Mouse (Mus musculus): Measurements from ENCODE around the gene Gbf1. TPM values are rescaled to one million over a fixed set of nuclear protein-coding genes. Genes with fewer than 3 reads are reported as not detected.

Gene Gbf1
- total and polyA plus RNA-seq, 2 experiments from 2014 or later: 41.9 to 54.4 TPM

GRCm38 (mm10) chr19:46296938-46297337, 144.6 kb downstream of the Gbf1 start:
- Histone ChIP-seq H3K27me3 (ENCODE audit: insufficient read depth, low read length) (no peaks in the 10 kb centered on the region), H3K27ac (ENCODE audit: low read depth, low read length) (no peak overlapping the region), H3K4me2 (ENCODE audit: low read depth) (no peak overlapping the region), H3K9ac (no peak overlapping the region), H3K9me3 (ENCODE audit: low read length) (no peaks in the 10 kb centered on the region), H3K4me1 (ENCODE audit: insufficient read depth) (no peaks in the 10 kb centered on the region), H3K36me3 (ENCODE audit: insufficient read depth) (no peaks in the 10 kb centered on the region), H3K4me3 (ENCODE audit: low read depth, low read length) (no peak overlapping the region)
- DNase-seq: no peak
- TF ChIP-seq CTCF (IDR thresholded peaks at IDR 0.05; ENCODE audit: low read depth): no peak
- WGBS: 74% methylated on average over 4 of the region's 4 CpGs
- ATAC-seq: no peak

GRCm38 (mm10) chr19:46300294-46301045, 148.2 kb downstream of the Gbf1 start:
- Histone ChIP-seq H3K27ac (ENCODE audit: low read depth, low read length) (no peak overlapping the region), H3K4me3 (ENCODE audit: low read depth, low read length) (no peak overlapping the region), H3K36me3 (ENCODE audit: insufficient read depth) (no peaks in the 10 kb centered on the region), H3K4me1 (ENCODE audit: insufficient read depth) (peaks cover 6% of the 10 kb centered on the region; the same call in 1 of the 2 replicates), H3K4me2 (ENCODE audit: low read depth) (no peak overlapping the region), H3K9me3 (ENCODE audit: low read length) (no peaks in the 10 kb centered on the region), H3K27me3 (ENCODE audit: insufficient read depth, low read length) (peaks cover 10% of the 10 kb centered on the region; the same call in 1 of the 2 replicates), H3K9ac (no peak overlapping the region)
- 37% methylated on average over 8 of the region's 8 CpGs for WGBS
- DNase-seq (no peak), ATAC-seq (no peak)
- no peak for TF ChIP-seq CTCF (IDR thresholded peaks at IDR 0.05; ENCODE audit: low read depth)

GRCm38 (mm10) chr19:46302551-46302950, 150.2 kb downstream of the Gbf1 start:
- H3K9me3 ChIP-seq (ENCODE audit: low read length): no peaks in the 10 kb centered on the region
- H3K36me3 ChIP-seq (ENCODE audit: insufficient read depth): no peaks in the 10 kb centered on the region
- no peak overlapping the region for H3K4me3 ChIP-seq (ENCODE audit: low read depth, low read length)
- DNase-seq (no peak), ATAC-seq (no peak)
- H3K27ac ChIP-seq (ENCODE audit: low read depth, low read length): no peak overlapping the region
- no peak for TF ChIP-seq CTCF (IDR thresholded peaks at IDR 0.05; ENCODE audit: low read depth)
- 89% methylated on average over 4 of the region's 4 CpGs for WGBS
- peaks cover 13% of the 10 kb centered on the region for H3K27me3 ChIP-seq (ENCODE audit: insufficient read depth, low read length)
- no peak overlapping the region for H3K9ac ChIP-seq
- H3K4me2 ChIP-seq (ENCODE audit: low read depth): no peak overlapping the region
- H3K4me1 ChIP-seq (ENCODE audit: insufficient read depth): peaks cover 6% of the 10 kb centered on the region; the same call in 1 of the 2 replicates

GRCm38 (mm10) chr19:46303251-46304215, 151.2 kb downstream of the Gbf1 start:
- no peaks in the 10 kb centered on the region for H3K36me3 ChIP-seq (ENCODE audit: insufficient read depth)
- ATAC-seq: no peak
- TF ChIP-seq CTCF (IDR thresholded peaks at IDR 0.05; ENCODE audit: low read depth): no peak
- no peaks in the 10 kb centered on the region for H3K9me3 ChIP-seq (ENCODE audit: low read length)
- no peak overlapping the region for H3K9ac ChIP-seq
- H3K4me2 ChIP-seq (ENCODE audit: low read depth): peak overlapping the region; percentile 79
- peaks cover 6% of the 10 kb centered on the region; the same call in 1 of the 2 replicates for H3K4me1 ChIP-seq (ENCODE audit: insufficient read depth)
- WGBS: 58% methylated on average over 18 of the region's 18 CpGs
- peak overlapping the region; percentile 48; the same call in 1 of the 2 replicates for H3K4me3 ChIP-seq (ENCODE audit: low read depth, low read length)
- peaks cover 13% of the 10 kb centered on the region for H3K27me3 ChIP-seq (ENCODE audit: insufficient read depth, low read length)
- no peak overlapping the region for H3K27ac ChIP-seq (ENCODE audit: low read depth, low read length)
- no peak for DNase-seq

GRCm38 (mm10) chr19:46304216-46304841, 152.0 kb downstream of the Gbf1 start, which contains the start of gene Nfkb2:
Nfkb2 (plus strand) TSS chr19:46304320.
- Histone ChIP-seq H3K27ac (ENCODE audit: low read depth, low read length) (no peak within 1 kb of the TSS), H3K27me3 (ENCODE audit: insufficient read depth, low read length) (peaks cover 13% of the 10 kb centered on the region), H3K9ac (peak within 1 kb of the TSS; percentile 46), H3K4me1 (ENCODE audit: insufficient read depth) (peaks cover 6% of the 10 kb centered on the region; the same call in 1 of the 2 replicates), H3K4me3 (ENCODE audit: low read depth, low read length) (peak within 1 kb of the TSS; percentile 48), H3K4me2 (ENCODE audit: low read depth) (peak within 1 kb of the TSS; percentile 79), H3K9me3 (ENCODE audit: low read length) (no peaks in the 10 kb centered on the region), H3K36me3 (ENCODE audit: insufficient read depth) (no peaks in the 10 kb centered on the region)
- WGBS: 1% methylated on average over 39 of the region's 39 CpGs
- TF ChIP-seq CTCF (IDR thresholded peaks at IDR 0.05; ENCODE audit: low read depth): peak; percentile 86
- ATAC-seq (peak; percentile 84), DNase-seq (peak; percentile 81)

- Histone ChIP-seq H3K27ac (ENCODE audit: low read depth, low read length) (no peak overlapping the region), H3K4me1 (ENCODE audit: insufficient read depth) (peaks cover 6% of the 10 kb centered on the region; the same call in 1 of the 2 replicates), H3K9ac (peak overlapping the region; percentile 46), H3K9me3 (ENCODE audit: low read length) (no peaks in the 10 kb centered on the region), H3K4me2 (ENCODE audit: low read depth) (peak overlapping the region; percentile 79), H3K4me3 (ENCODE audit: low read depth, low read length) (peak overlapping the region; percentile 48), H3K36me3 (ENCODE audit: insufficient read depth) (no peaks in the 10 kb centered on the region), H3K27me3 (ENCODE audit: insufficient read depth, low read length) (peaks cover 13% of the 10 kb centered on the region)
- no peak for TF ChIP-seq CTCF (IDR thresholded peaks at IDR 0.05; ENCODE audit: low read depth)
- under 1% methylated on average over 34 of the region's 34 CpGs for WGBS
- DNase-seq (no peak), ATAC-seq (0 out of 2 replicates have a peak, but pooled peaks have one; percentile 8)
Observed at GRCm38 (mm10) chr19:46304908-46305333, 152.6 kb downstream of the Gbf1 start.
